Comparison of ENCODE assay signal across 8 mouse cellular contexts in genomic region chr11:3132001-3132400, GRCm38 (mm10).
DNase-seq lines count a peak whose midpoint lies in the region; ATAC-seq lines count a peak whose summit lies in the region.
"Not testable (repeated sequence)": the region's sequence is repeated elsewhere in the genome, so short reads cannot be mapped to it uniquely, and the experiment has no call there.

No protein-coding gene starts in this region.

- peak; percentile 30 for ATAC-seq in forebrain, embryonic 12.5 days (ENCODE audit: low FRiP score)
- peak; percentile 19 for ATAC-seq in heart, embryonic 11.5 days (replicated peaks; ENCODE audit: insufficient number of reproducible peaks, low FRiP score, low TSS enrichment)
- peak; percentile 5; the same call in 1 of the 2 replicates for ATAC-seq in megakaryocyte progenitor cell, adult 5-6 weeks (replicated peaks; ENCODE audit: poor library complexity)

- H3K9ac ChIP-seq in forebrain, embryonic 12.5 days; heart, embryonic 11.5 days (ENCODE audit: low read depth, low read length): not testable (repeated sequence)

- not testable (repeated sequence) for H3K36me3 ChIP-seq in forebrain, embryonic 12.5 days (replicated peaks); heart, embryonic 11.5 days (ENCODE audit: control insufficient read depth, insufficient read depth, low read length)
- peaks cover 12% of the 10 kb centered on the region; the same call in 1 of the 2 replicates for H3K36me3 ChIP-seq in limb, embryonic 10.5 days

- H3K27ac ChIP-seq in forebrain, embryonic 12.5 days; heart, embryonic 11.5 days (ENCODE audit: low read depth, low read length); limb, embryonic 10.5 days: not testable (repeated sequence)

- not testable (repeated sequence) for H3K4me2 ChIP-seq in forebrain, embryonic 12.5 days; heart, embryonic 11.5 days

- peaks cover 24% of the 10 kb centered on the region for H3K9me3 ChIP-seq in forebrain, embryonic 12.5 days
- H3K9me3 ChIP-seq in heart, embryonic 11.5 days (replicated peaks; ENCODE audit: control insufficient read depth, low read length), result not testable (repeated sequence)
- peaks cover 15% of the 10 kb centered on the region for H3K9me3 ChIP-seq in limb, embryonic 10.5 days (replicated peaks)

- H3K27me3 ChIP-seq in forebrain, embryonic 12.5 days; heart, embryonic 11.5 days (ENCODE audit: control insufficient read depth, insufficient read depth, low read length); limb, embryonic 10.5 days (ENCODE audit: low read depth, poor library complexity, severe bottlenecking): not testable (repeated sequence)

- not testable (repeated sequence) for H3K4me1 ChIP-seq in forebrain, embryonic 12.5 days; heart, embryonic 11.5 days (ENCODE audit: control insufficient read depth, insufficient read depth, low read length); limb, embryonic 10.5 days

- DNase-seq in adrenal gland, postnatal 36 days, result peak; percentile 36 to 46
- DNase-seq in kidney, adult 8-10 months, result peak; percentile 69 to 71
- peak; percentile 57 for DNase-seq in limb, embryonic 10.5 days (ENCODE audit: low spot score)
- peak; percentile 85 to 88 for DNase-seq in right cerebral cortex, postnatal 36 days (ENCODE audit: low spot score in 2 of 2)
- peak; percentile 84 to 95 for DNase-seq in urinary bladder, postnatal 4 days (ENCODE audit: low spot score in 2 of 2)

- 92% methylated on average over 10 of the region's 10 CpGs for WGBS in forebrain, embryonic 12.5 days
- 84% methylated on average over 7 of the region's 10 CpGs for WGBS in heart, embryonic 11.5 days (ENCODE audit: insufficient replicate concordance)
- WGBS in limb, embryonic 10.5 days, result 89% methylated on average over 10 of the region's 10 CpGs

- not testable (repeated sequence) for H3K4me3 ChIP-seq in forebrain, embryonic 12.5 days (replicated peaks); heart, embryonic 11.5 days (ENCODE audit: low read depth, low read length); limb, embryonic 10.5 days
